ENCODE assay signal across 15 mouse cellular contexts in genomic region chr5:138833406-138833805, GRCm38 (mm10). TPM values are rescaled to one million over a fixed set of nuclear protein-coding genes. Genes with fewer than 3 reads are reported as not detected.
DNase-seq lines count a peak whose midpoint lies in the region; ATAC-seq and TF ChIP-seq lines count a peak whose summit lies in the region.
"Had no signal": no experiment of that assay in that cellular context is flagged by ENCODE, and none has a peak within 500 bp of the region (broad histone marks: within the 10 kb centered on the region; RNA-seq: fewer than 3 reads in every experiment).

No protein-coding gene starts in this region.

- H3K4me2 ChIP-seq in heart, embryonic 11.5 days, result no peak overlapping the region
- H3K4me2 ChIP-seq in heart, embryonic 12.5 days, result no peak overlapping the region
- H3K4me2 ChIP-seq in limb, embryonic 14.5 days (replicated peaks; ENCODE audit: low read depth, low read length, severe bottlenecking), result no peak overlapping the region

- in situ Hi-C loops in Patski (cut with MboI; ENCODE audit: low pct_unique_long_range_greater_than_20kb), result no loop called here

- CTCF ChIA-PET in Patski (lab: Charles Lee), result interaction anchor here (0.7 to 1.3 kb wide), 3 partner anchors 13 to 261 kb away, joined by 3 to 4 read pairs (median 3); no protein-coding TSS in a partner anchor

- POLR2A ChIA-PET in Patski (lab: Charles Lee), result no interaction called here

- H3K27ac ChIP-seq in heart, embryonic 11.5 days (ENCODE audit: low read depth, low read length), result no peak overlapping the region
- H3K27ac ChIP-seq in heart, embryonic 12.5 days (ENCODE audit: poor library complexity, severe bottlenecking), result no peak overlapping the region
- H3K27ac ChIP-seq in limb, embryonic 14.5 days (replicated peaks; ENCODE audit: low read depth, low read length), result no peak overlapping the region
- no peak overlapping the region for H3K27ac ChIP-seq in limb, embryonic 10.5 days
- H3K27ac ChIP-seq: midbrain, embryonic 10.5 days had no signal

- H3K27me3 ChIP-seq in heart, embryonic 11.5 days (ENCODE audit: control insufficient read depth, insufficient read depth, low read length), result no peaks in the 10 kb centered on the region
- H3K27me3 ChIP-seq in heart, embryonic 12.5 days (replicated peaks), result peaks cover 5% of the 10 kb centered on the region; the same call in 1 of the 2 replicates
- no peaks in the 10 kb centered on the region for H3K27me3 ChIP-seq in limb, embryonic 14.5 days (ENCODE audit: control insufficient read depth, insufficient read depth, low read length)
- no peaks in the 10 kb centered on the region for H3K27me3 ChIP-seq in limb, embryonic 10.5 days (ENCODE audit: low read depth, poor library complexity, severe bottlenecking)
- no peaks in the 10 kb centered on the region for H3K27me3 ChIP-seq in Patski

- H3K9me3 ChIP-seq in heart, embryonic 11.5 days (replicated peaks; ENCODE audit: control insufficient read depth, low read length), result no peaks in the 10 kb centered on the region
- no peaks in the 10 kb centered on the region for H3K9me3 ChIP-seq in heart, embryonic 12.5 days (replicated peaks)
- no peaks in the 10 kb centered on the region for H3K9me3 ChIP-seq in limb, embryonic 14.5 days (ENCODE audit: control insufficient read depth, low read length)
- H3K9me3 ChIP-seq in limb, embryonic 10.5 days (replicated peaks), result no peaks in the 10 kb centered on the region
- H3K9me3 ChIP-seq: midbrain, embryonic 10.5 days had no signal

- TF ChIP-seq POLR2A in limb, embryonic 14.5 days (IDR thresholded peaks at IDR 0.05; ENCODE audit: borderline replicate concordance, extremely low read depth, insufficient read depth, insufficient read length), result no peak

- no peak for TF ChIP-seq CTCF in Patski (IDR thresholded peaks at IDR 0.05)

- WGBS in heart, embryonic 11.5 days (ENCODE audit: insufficient replicate concordance), result 47% methylated on average over 6 of the region's 6 CpGs
- WGBS in heart, embryonic 12.5 days, result 41% methylated on average over 6 of the region's 6 CpGs
- 28% methylated on average over 6 of the region's 6 CpGs for WGBS in limb, embryonic 14.5 days
- WGBS in limb, embryonic 10.5 days, result 45% methylated on average over 6 of the region's 6 CpGs

- H3K4me1 ChIP-seq in heart, embryonic 11.5 days (ENCODE audit: control insufficient read depth, insufficient read depth, low read length), result no peaks in the 10 kb centered on the region; the same call in 1 of the 2 replicates
- H3K4me1 ChIP-seq in heart, embryonic 12.5 days (replicated peaks), result 0 out of 2 replicates have a peak, but pooled peaks cover 8% of the 10 kb centered on the region
- H3K4me1 ChIP-seq in limb, embryonic 14.5 days (ENCODE audit: control insufficient read depth, insufficient read depth, low read length), result peaks cover 5% of the 10 kb centered on the region
- peaks cover 7% of the 10 kb centered on the region for H3K4me1 ChIP-seq in limb, embryonic 10.5 days
- H3K4me1 ChIP-seq: midbrain, embryonic 10.5 days had no signal

- H3K9ac ChIP-seq in heart, embryonic 11.5 days (ENCODE audit: low read depth, low read length), result no peak overlapping the region
- H3K9ac ChIP-seq in heart, embryonic 12.5 days, result no peak overlapping the region
- H3K9ac ChIP-seq in limb, embryonic 14.5 days (ENCODE audit: low read depth, low read length, severe bottlenecking), result 0 out of 2 replicates have a peak overlapping the region, but pooled peaks have one; percentile 18

- 0 out of 2 replicates have a peak, but pooled peaks have one; percentile 31 for ATAC-seq in heart, embryonic 11.5 days (replicated peaks; ENCODE audit: insufficient number of reproducible peaks, low FRiP score, low TSS enrichment)
- no peak for ATAC-seq in heart, embryonic 12.5 days (ENCODE audit: insufficient number of reproducible peaks, low FRiP score)
- no peak for ATAC-seq in limb, embryonic 14.5 days (ENCODE audit: low FRiP score, low read depth)
- ATAC-seq in Patski, result no peak
- ATAC-seq in hematopoietic stem cell, adult 5-6 weeks (replicated peaks in 1 of 2; ENCODE audit: insufficient read depth in 1 of 2, low FRiP score in 2 of 2, low TSS enrichment in 1 of 2, low read depth in 1 of 2, poor library complexity in 2 of 2, severe bottlenecking in 2 of 2), result peak; percentile 68 to 81
- ATAC-seq in CD4-positive, CD25-positive, alpha-beta regulatory T cell, adult 4 months, result no peak

- H3K36me3 ChIP-seq in heart, embryonic 11.5 days (ENCODE audit: control insufficient read depth, insufficient read depth, low read length), result no peaks in the 10 kb centered on the region
- no peaks in the 10 kb centered on the region for H3K36me3 ChIP-seq in heart, embryonic 12.5 days
- H3K36me3 ChIP-seq in limb, embryonic 14.5 days (ENCODE audit: control insufficient read depth, insufficient read depth, low read length), result no peaks in the 10 kb centered on the region
- no peaks in the 10 kb centered on the region for H3K36me3 ChIP-seq in limb, embryonic 10.5 days
- H3K36me3 ChIP-seq: midbrain, embryonic 10.5 days had no signal

- peak; percentile 37 for DNase-seq in limb, embryonic 14.5 days (ENCODE audit: low spot score)
- no peak for DNase-seq in limb, embryonic 10.5 days (ENCODE audit: low spot score)
- peak; percentile 22 for DNase-seq in Patski (ENCODE audit: low read depth, low spot score)
- DNase-seq in right cerebral cortex, postnatal 25 days, result no peak
- DNase-seq: heart, postnatal 36 days had no signal

- no peak overlapping the region for H3K4me3 ChIP-seq in heart, embryonic 11.5 days (ENCODE audit: low read depth, low read length)
- H3K4me3 ChIP-seq in heart, embryonic 12.5 days, result no peak overlapping the region
- H3K4me3 ChIP-seq in limb, embryonic 14.5 days (replicated peaks; ENCODE audit: low read length), result no peak overlapping the region
- no peak overlapping the region for H3K4me3 ChIP-seq in limb, embryonic 10.5 days
- H3K4me3 ChIP-seq: midbrain, embryonic 10.5 days had no signal

RNA-seq across cellular contexts. Expression of gene Gm5294, which starts 13.5 kb away (rescaled TPM):
- not detected in 2 replicates for polyA plus RNA-seq in heart, embryonic 11.5 days (2014; fragmentation: Nextera tagmentation; extraction: Ambion mirVana)
- polyA plus RNA-seq in heart, embryonic 12.5 days (2016; fragmentation: Nextera tagmentation; extraction: Ambion mirVana), result not detected in 2 replicates
- polyA plus RNA-seq in limb, embryonic 14.5 days (2012; rRNA removed), result not detected in 2 replicates
- polyA plus RNA-seq in limb, embryonic 14.5 days (2014; fragmentation: Nextera tagmentation; extraction: Ambion mirVana), result not detected in 2 replicates
- polyA plus RNA-seq in limb, embryonic 10.5 days (2016; fragmentation: Nextera tagmentation; extraction: Ambion mirVana), result not detected in 2 replicates
- not detected for polyA plus RNA-seq in Patski (2021)
- 0.63 TPM in 1 of 2 replicates, not detected in the other for total RNA-seq in hematopoietic stem cell, adult 5-6 weeks (2017)
- not detected for polyA plus RNA-seq in CD4-positive, CD25-positive, alpha-beta regulatory T cell, adult 4 months (2017; shearing (Covaris generic))
- total RNA-seq: gastrocnemius, adult 8-10 months; heart, postnatal 36 days; layer of hippocampus, adult 18-20 months; left cerebral cortex, postnatal 36 days had no signal
- polyA plus RNA-seq: C2C12; liver, embryonic 16.5 days; midbrain, embryonic 10.5 days had no signal

Comparison
In these comparisons a context has a peak if more than half of its experiments do, and no peak if none do; other contexts are left out.
1. ATAC-seq: peak in heart, embryonic 11.5 days (single experiment) and hematopoietic stem cell, adult 5-6 weeks (2 of 2); none in heart, embryonic 12.5 days (single experiment), limb, embryonic 14.5 days (single experiment), Patski (single experiment) and CD4-positive, CD25-positive, alpha-beta regulatory T cell, adult 4 months (single experiment).
2. DNase-seq: peak in limb, embryonic 14.5 days (single experiment) and Patski (single experiment); none in limb, embryonic 10.5 days (single experiment) and right cerebral cortex, postnatal 25 days (single experiment).